Mouse (Mus musculus) small intestine, adult 2 months (tissue): ENCODE measurements around the gene Mmd2. TPM values are rescaled to one million over a fixed set of nuclear protein-coding genes. Genes with fewer than 3 reads are reported as not detected.
A peak's percentile ranks its signal among the peaks of the same experiment; 100 is the strongest.

Source experiments
- H3K27ac ChIP-seq: fragments of 200-500 bp; 2 replicates; pipeline ENCODE4 v1.5.1; 2012; ENCODE audit warnings: low read depth, low read length, control low read depth, inconsistent platforms; ENCODE audit not compliant: insufficient read depth
- H3K27me3 ChIP-seq: fragments of 200-500 bp; 2 replicates; pipeline ENCODE4 v1.6.1; 2012; ENCODE audit warnings: mild to moderate bottlenecking, moderate library complexity, low read length, inconsistent platforms; ENCODE audit not compliant: control insufficient read depth, insufficient read depth
- H3K36me3 ChIP-seq: fragments of 200-500 bp; 2 replicates; pipeline ENCODE4 v1.6.1; 2012; ENCODE audit warnings: mild to moderate bottlenecking, low read length, control low read depth, inconsistent platforms; ENCODE audit not compliant: control insufficient read depth, insufficient read depth
- H3K4me1 ChIP-seq: fragments of 200-500 bp; 2 replicates; pipeline ENCODE4 v1.6.1; 2012; ENCODE audit warnings: low read length, inconsistent platforms, mixed read lengths; ENCODE audit not compliant: control insufficient read depth, insufficient read depth, insufficient read length
- H3K4me3 ChIP-seq: fragments of 200-500 bp; 2 replicates; pipeline ENCODE4 v1.5.1; 2012; ENCODE audit warnings: low read depth, mild to moderate bottlenecking, control low read depth, inconsistent platforms, low read length, moderate library complexity
- CTCF ChIP-seq: fragments of 200-500 bp; IDR thresholded peaks from 2 replicates; pipeline ENCODE4 v1.5.1; 2012; ENCODE audit warnings: low read depth, mild to moderate bottlenecking, control low read depth, inconsistent platforms, low read length, moderate library complexity, mixed read lengths; ENCODE audit not compliant: insufficient replicate concordance, insufficient read length; ENCODE audit errors: extremely low read depth
- POLR2A ChIP-seq: fragments of 200-500 bp; IDR thresholded peaks from 2 replicates; pipeline ENCODE4 v1.6.1; 2012; ENCODE audit warnings: low read depth, mild to moderate bottlenecking, control low read depth, inconsistent platforms, low read length, moderate library complexity
- WGBS: fragments of 180-500 bp; shearing (Covaris S2); methylation state at CpG from one replicate; pipeline ENCODE4 v1.1.7; 2018; 5-methylcytosine and 5-hydroxymethylcytosine counted together
- polyA plus RNA-seq: library from polyadenylated mRNA; depleted of rRNA; stranded (reverse); fragments of >200 nt; gene quantifications from 2 replicates; pipeline ENCODE4 v1.2.3, GENCODE M21; 2012

Gene Mmd2
- polyA plus RNA-seq, 1 experiment: 0.13 TPM

GRCm38 (mm10) chr5:142623080-142623479, 14.5 kb upstream of the Mmd2 start:
- WGBS: 94% methylated on average over 7 of the region's 7 CpGs
- Histone ChIP-seq H3K4me1 (no peaks in the 10 kb centered on the region), H3K27me3 (no peaks in the 10 kb centered on the region), H3K36me3 (no peaks in the 10 kb centered on the region), H3K4me3 (no peak overlapping the region), H3K27ac (no peak overlapping the region)
- no peak for TF ChIP-seq POLR2A
- TF ChIP-seq CTCF: no peak

- WGBS: 27% methylated on average over 1 of the region's 1 CpGs
- Histone ChIP-seq H3K27ac (no peak overlapping the region), H3K4me1 (no peaks in the 10 kb centered on the region), H3K36me3 (no peaks in the 10 kb centered on the region), H3K27me3 (no peaks in the 10 kb centered on the region), H3K4me3 (no peak overlapping the region)
- no peak for TF ChIP-seq CTCF
- TF ChIP-seq POLR2A: no peak
Observed at GRCm38 (mm10) chr5:142622134-142622533, 13.5 kb upstream of the Mmd2 start.

- Histone ChIP-seq H3K27ac (no peak overlapping the region), H3K4me1 (no peaks in the 10 kb centered on the region), H3K27me3 (no peaks in the 10 kb centered on the region), H3K4me3 (no peak overlapping the region), H3K36me3 (no peaks in the 10 kb centered on the region)
- TF ChIP-seq POLR2A: no peak
- TF ChIP-seq CTCF: no peak
- 46% methylated on average over 2 of the region's 2 CpGs for WGBS
Observed at GRCm38 (mm10) chr5:142621421-142621820, 12.8 kb upstream of the Mmd2 start.

DNA sequence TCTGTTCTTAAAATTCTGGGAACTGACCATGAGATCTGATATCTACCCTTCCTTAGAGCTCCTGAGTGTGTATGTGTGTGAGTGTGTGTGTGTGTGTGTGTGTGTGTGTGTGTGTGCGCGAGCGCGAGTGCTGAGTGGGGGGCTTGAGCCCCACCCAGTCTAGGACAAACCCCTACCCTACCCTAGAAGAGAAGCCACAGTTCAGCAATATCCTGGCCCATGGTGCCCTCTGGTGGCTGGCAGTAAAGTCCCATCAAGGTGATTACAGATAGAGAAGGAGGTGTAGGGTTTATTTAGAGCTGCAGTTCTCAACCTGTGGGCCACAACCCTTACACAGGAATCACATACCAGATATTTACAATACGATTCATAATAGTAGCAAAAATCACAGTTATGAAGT, 11.3 kb upstream of the Mmd2 start:
- Histone ChIP-seq H3K27ac (no peak overlapping the region), H3K4me3 (no peak overlapping the region), H3K4me1 (no peaks in the 10 kb centered on the region), H3K27me3 (no peaks in the 10 kb centered on the region), H3K36me3 (no peaks in the 10 kb centered on the region)
- TF ChIP-seq CTCF (peak; percentile 56; the same call in 1 of the 2 replicates), POLR2A (no peak)
- 15% methylated on average over 5 of the region's 5 CpGs for WGBS

DNA sequence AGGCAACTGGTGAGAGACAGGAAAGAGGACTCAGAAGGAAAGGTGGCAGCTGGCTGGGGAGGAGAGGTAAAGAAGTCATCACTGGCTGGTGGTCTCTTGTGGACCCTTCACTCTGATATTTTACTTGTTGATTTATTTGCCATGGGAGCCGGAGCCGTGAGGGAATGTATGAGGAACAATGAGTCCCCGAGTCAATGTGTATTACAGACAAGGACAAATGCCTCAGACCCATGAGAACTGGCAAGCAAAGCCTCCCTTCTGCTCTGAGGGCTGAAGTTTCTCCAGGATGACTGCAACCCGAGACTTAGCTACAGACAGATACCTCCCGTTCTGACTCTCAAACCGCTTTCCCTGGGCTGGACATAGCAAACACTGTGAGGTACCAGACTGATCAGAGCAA, 7.7 kb upstream of the Mmd2 start:
- Histone ChIP-seq H3K27me3 (no peaks in the 10 kb centered on the region), H3K4me3 (no peak overlapping the region), H3K36me3 (no peaks in the 10 kb centered on the region), H3K4me1 (no peaks in the 10 kb centered on the region), H3K27ac (no peak overlapping the region)
- TF ChIP-seq CTCF (no peak), POLR2A (no peak)
- 50% methylated on average over 6 of the region's 6 CpGs for WGBS

GRCm38 (mm10) chr5:142615638-142616037, 7.0 kb upstream of the Mmd2 start:
- H3K4me3 ChIP-seq: no peak overlapping the region
- H3K27ac ChIP-seq: no peak overlapping the region
- 64% methylated on average over 4 of the region's 4 CpGs for WGBS
- no peak for TF ChIP-seq POLR2A
- no peak for TF ChIP-seq CTCF
- no peaks in the 10 kb centered on the region for H3K36me3 ChIP-seq
- H3K27me3 ChIP-seq: no peaks in the 10 kb centered on the region
- H3K4me1 ChIP-seq: no peaks in the 10 kb centered on the region

DNA sequence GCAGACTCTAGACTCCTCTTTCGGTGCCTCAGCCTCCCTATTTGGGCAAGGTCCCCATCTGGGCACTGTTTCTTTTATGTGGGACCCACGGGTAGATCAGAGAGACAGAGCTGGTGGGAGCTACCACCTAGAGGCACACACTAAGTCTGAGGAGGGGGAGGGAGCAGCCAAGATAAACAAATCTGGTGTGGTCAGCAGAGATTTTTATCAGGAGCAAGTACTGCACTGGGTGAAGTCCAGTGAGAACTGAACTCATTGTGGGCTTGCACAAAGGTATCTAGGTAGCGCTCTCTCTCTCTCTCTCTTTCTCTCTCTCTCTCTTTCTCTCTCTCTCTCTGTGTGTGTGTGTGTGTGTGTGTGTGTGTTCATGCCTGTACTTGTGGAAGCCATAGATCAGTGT, 5.9 kb upstream of the Mmd2 start:
- no peak overlapping the region for H3K27ac ChIP-seq
- H3K4me3 ChIP-seq: no peak overlapping the region
- 57% methylated on average over 3 of the region's 3 CpGs for WGBS
- TF ChIP-seq CTCF (no peak), POLR2A (no peak)
- H3K36me3 ChIP-seq: no peaks in the 10 kb centered on the region
- H3K27me3 ChIP-seq: no peaks in the 10 kb centered on the region; the same call in 1 of the 2 replicates
- no peaks in the 10 kb centered on the region for H3K4me1 ChIP-seq

- H3K4me1 ChIP-seq: no peaks in the 10 kb centered on the region
- no peak overlapping the region for H3K27ac ChIP-seq
- H3K27me3 ChIP-seq: peaks cover 19% of the 10 kb centered on the region
- WGBS: 71% methylated on average over 4 of the region's 4 CpGs
- no peak overlapping the region for H3K4me3 ChIP-seq
- TF ChIP-seq CTCF: no peak
- TF ChIP-seq POLR2A: no peak
- H3K36me3 ChIP-seq: no peaks in the 10 kb centered on the region
Observed at GRCm38 (mm10) chr5:142610362-142610761, 1.8 kb upstream of the Mmd2 start.
